Mouse (Mus musculus) layer of hippocampus, adult 18-20 months (tissue): ENCODE data around the gene Tmem158. TPM values are rescaled to one million over a fixed set of nuclear protein-coding genes. Genes with fewer than 3 reads are reported as not detected.

Experiments
- DNase-seq, 2 experiments: peaks; one replicate each; pipeline ENCODE4 v3.0.0; 2022; ENCODE audit warnings: low spot score in 2 of 2
- long read RNA-seq: library from polyadenylated mRNA; stranded (forward); transcript quantifications from one replicate; pipeline ENCODE4 v2.0.0, GENCODE M21; 2021
- total RNA-seq, 2 experiments: library from RNA; stranded (reverse); gene quantifications; 2 replicates each; pipeline ENCODE4 v1.2.3; 2021

The Tmem158 gene
- 10 to 100 TPM; 38.2 to 40.8 TPM for total RNA-seq
- long read RNA-seq, transcript Tmem158-201 (1 exons, 1,712 nt) = major isoform, 61 of 61 reads
- long read RNA-seq, partial matches to known transcripts = 0 of 61 reads
- long read RNA-seq, other reads (novel, unspliced or antisense) = 0 of 61 reads

GRCm38 (mm10) chr9:123260611-123261021, at the start of gene Tmem158:
Tmem158 (minus strand) TSS chr9:123260764.
- DNase-seq = peak; percentile 75 to 82

GRCm38 (mm10) chr9:123309685-123310365, 49.3 kb upstream of the Tmem158 start:
- DNase-seq = no peak

- DNase-seq = peak; percentile 8 to 40
Measured at GRCm38 (mm10) chr9:123309073-123309472, 48.5 kb upstream of the Tmem158 start.

- no peak for DNase-seq
Measured at GRCm38 (mm10) chr9:123304917-123305316, 44.4 kb upstream of the Tmem158 start.

- DNase-seq = no peak
Measured at GRCm38 (mm10) chr9:123303952-123304351, 43.4 kb upstream of the Tmem158 start.

GRCm38 (mm10) chr9:123302759-123303313, 42.3 kb upstream of the Tmem158 start:
- no peak for DNase-seq

- DNase-seq = no peak
Measured at GRCm38 (mm10) chr9:123297862-123298261, 37.3 kb upstream of the Tmem158 start.

- no peak for DNase-seq
Measured at GRCm38 (mm10) chr9:123296229-123296628, 35.7 kb upstream of the Tmem158 start.

- DNase-seq = no peak
Measured at GRCm38 (mm10) chr9:123294581-123294980, 34.0 kb upstream of the Tmem158 start.

GRCm38 (mm10) chr9:123288378-123288777, 27.8 kb upstream of the Tmem158 start:
- no peak for DNase-seq

- no peak for DNase-seq
Measured at GRCm38 (mm10) chr9:123285623-123286022, 25.1 kb upstream of the Tmem158 start.

GRCm38 (mm10) chr9:123280775-123281174, 20.2 kb upstream of the Tmem158 start:
- no peak for DNase-seq

- DNase-seq = no peak
Measured at GRCm38 (mm10) chr9:123278003-123278402, 17.4 kb upstream of the Tmem158 start.

GRCm38 (mm10) chr9:123275373-123275772, 14.8 kb upstream of the Tmem158 start:
- no peak for DNase-seq

- DNase-seq = no peak
Measured at GRCm38 (mm10) chr9:123274674-123275073, 14.1 kb upstream of the Tmem158 start.

GRCm38 (mm10) chr9:123273876-123274275, 13.3 kb upstream of the Tmem158 start:
- DNase-seq = no peak

- no peak for DNase-seq
Measured at GRCm38 (mm10) chr9:123271552-123271951, 11.0 kb upstream of the Tmem158 start.

GRCm38 (mm10) chr9:123269906-123270558, 9.5 kb upstream of the Tmem158 start:
- no peak for DNase-seq

- peak; percentile 30 to 49 for DNase-seq
Measured at GRCm38 (mm10) chr9:123259896-123260610, 511 bp downstream of the Tmem158 start.

GRCm38 (mm10) chr9:123259461-123259895, 1.1 kb downstream of the Tmem158 start:
- peak in 1 of 2 experiments; percentile 66 for DNase-seq

GRCm38 (mm10) chr9:123258796-123259195, 1.8 kb downstream of the Tmem158 start:
- DNase-seq = no peak
